Mouse (Mus musculus): ENCODE data around the gene Pax2.

GRCm38 (mm10) chr19:44838321-44838720 lies 82.5 kb downstream of the Pax2 start:
- TF ChIP-seq CTCF (IDR thresholded peaks at IDR 0.05; ENCODE audit: low read depth) (no peak), EP300 (IDR thresholded peaks at IDR 0.05; ENCODE audit: low read depth) (no peak)
